Mouse (Mus musculus) ES-Bruce4 (cell line): ENCODE data around the gene Rtf2.

Source experiments
- CTCF ChIP-seq: IDR thresholded peaks from one replicate; pipeline ENCODE4 v1.8.1; 2011; ENCODE audit warnings: low read depth, low read length
- EP300 ChIP-seq: IDR thresholded peaks from 2 replicates; pipeline ENCODE4 v1.6.1; 2011; ENCODE audit warnings: low read depth, low read length; ENCODE audit not compliant: insufficient read depth
- POLR2A ChIP-seq: IDR thresholded peaks from one replicate; pipeline ENCODE4 v1.8.1; 2011; ENCODE audit warnings: low read length; ENCODE audit not compliant: insufficient read depth

DNA sequence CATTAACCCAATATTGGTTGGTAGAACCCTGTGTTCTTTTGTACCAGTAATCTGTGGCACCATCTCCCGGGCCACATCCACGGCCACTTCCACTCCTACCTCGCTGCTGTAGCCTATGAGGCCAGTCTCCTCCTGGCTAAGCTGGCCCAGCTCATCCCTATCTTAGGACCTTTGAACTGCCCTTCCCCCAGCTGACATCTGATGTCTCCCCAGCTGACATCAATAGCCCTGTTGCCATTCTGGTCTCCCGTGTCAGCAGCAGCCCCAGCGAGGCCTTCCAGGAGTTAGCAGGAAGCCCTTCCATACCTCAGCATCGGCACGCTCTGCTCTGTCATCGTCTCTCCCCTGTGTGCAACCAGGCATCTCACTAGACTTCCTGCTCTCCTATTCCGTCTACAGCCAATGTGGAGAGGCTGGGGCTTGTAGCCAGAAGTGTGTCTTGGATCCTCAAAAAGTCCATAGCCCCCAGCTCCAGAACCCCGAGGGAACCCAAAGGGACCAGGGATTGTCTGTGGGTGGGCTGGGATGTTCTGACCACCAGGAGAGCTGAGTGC is 36.4 kb downstream of the Rtf2 start:
- no peak for TF ChIP-seq CTCF
- no peak for TF ChIP-seq POLR2A
- no peak for TF ChIP-seq EP300
